Mouse (Mus musculus): ENCODE measurements around the gene Olfr183. TPM values are rescaled to one million over a fixed set of nuclear protein-coding genes. Genes with fewer than 3 reads are reported as not detected.
"Not testable (repeated sequence)": the region's sequence is repeated elsewhere in the genome, so short reads cannot be mapped to it uniquely, and the experiment has no call there.

Gene Olfr183
- polyA plus RNA-seq, 2 experiments: not detected

- 40% methylated on average over 3 of the region's 3 CpGs for whole genome bisulfite sequencing (ENCODE audit: insufficient replicate concordance)
- H3K27me3 ChIP-seq (ENCODE audit: control insufficient read depth, insufficient read depth, low read length): no peaks in the 10 kb centered on the region
- ATAC-seq (ENCODE audit: insufficient read depth): no peak
Measured at GRCm38 (mm10) chr16:59045835-59046234, 50.7 kb downstream of the Olfr183 start.

GRCm38 (mm10) chr16:59047579-59047978 lies 52.4 kb downstream of the Olfr183 start:
- no peak for DNase-seq (ENCODE audit: low read depth in 3 of 3, low spot score in 3 of 3)
- 47% methylated on average over 4 of the region's 4 CpGs for WGBS (ENCODE audit: insufficient replicate concordance)
- no peaks in the 10 kb centered on the region for H3K27me3 ChIP-seq (ENCODE audit: control insufficient read depth, insufficient read depth, low read length)
- no peaks in the 10 kb centered on the region for H3K36me3 ChIP-seq (replicated peaks; ENCODE audit: control insufficient read depth, insufficient read depth, low read depth)
- H3K4me2 ChIP-seq (ENCODE audit: low read depth): no peak overlapping the region
- no peak overlapping the region for H3K4me3 ChIP-seq (ENCODE audit: insufficient read depth in 1 of 2, low read depth in 2 of 2, low read length in 2 of 2)
- no peak for TF ChIP-seq CTCF (IDR thresholded peaks at IDR 0.05; ENCODE audit: low read depth)
- no peak for TF ChIP-seq EP300 (IDR thresholded peaks at IDR 0.05; ENCODE audit: low read depth)
- no peaks in the 10 kb centered on the region for H3K9me3 ChIP-seq (ENCODE audit: control insufficient read depth, low read length)
- no peak for ATAC-seq (ENCODE audit: insufficient read depth)
- no peak overlapping the region for H3K9ac ChIP-seq (replicated peaks)
- H3K27ac ChIP-seq: no peak overlapping the region
- H3K4me1 ChIP-seq (replicated peaks; ENCODE audit: control insufficient read depth in 2 of 2, insufficient read depth in 2 of 2, low read length in 1 of 2): no peaks in the 10 kb centered on the region

More at GRCm38 (mm10) chr16:59045835-59046234, 50.7 kb downstream of the Olfr183 start:
- no peak overlapping the region for H3K9ac ChIP-seq (replicated peaks)
- no peak overlapping the region for H3K4me3 ChIP-seq (ENCODE audit: insufficient read depth in 1 of 2, low read depth in 2 of 2, low read length in 2 of 2)
- H3K36me3 ChIP-seq (replicated peaks; ENCODE audit: control insufficient read depth, insufficient read depth, low read depth): no peaks in the 10 kb centered on the region
- TF ChIP-seq EP300 (IDR thresholded peaks at IDR 0.05; ENCODE audit: low read depth) (no peak), CTCF (IDR thresholded peaks at IDR 0.05; ENCODE audit: low read depth) (no peak)
- H3K4me1 ChIP-seq (replicated peaks; ENCODE audit: control insufficient read depth in 2 of 2, insufficient read depth in 2 of 2, low read length in 1 of 2): no peaks in the 10 kb centered on the region
- no peak for DNase-seq (ENCODE audit: low read depth in 3 of 3, low spot score in 3 of 3)
- H3K9me3 ChIP-seq (ENCODE audit: control insufficient read depth, low read length): no peaks in the 10 kb centered on the region
- H3K27ac ChIP-seq: no peak overlapping the region
- no peak overlapping the region for H3K4me2 ChIP-seq (ENCODE audit: low read depth)

- H3K4me2 ChIP-seq (ENCODE audit: low read depth): no peak overlapping the region
- TF ChIP-seq EP300 (IDR thresholded peaks at IDR 0.05; ENCODE audit: low read depth): no peak
- no peak for TF ChIP-seq CTCF (IDR thresholded peaks at IDR 0.05; ENCODE audit: low read depth)
- H3K9me3 ChIP-seq (ENCODE audit: control insufficient read depth, low read length): no peaks in the 10 kb centered on the region
- H3K9ac ChIP-seq (replicated peaks): no peak overlapping the region
- no peaks in the 10 kb centered on the region for H3K36me3 ChIP-seq (replicated peaks; ENCODE audit: control insufficient read depth, insufficient read depth, low read depth)
- H3K4me1 ChIP-seq (replicated peaks; ENCODE audit: control insufficient read depth in 2 of 2, insufficient read depth in 2 of 2, low read length in 1 of 2): no peaks in the 10 kb centered on the region
- 36% methylated on average over 1 of the region's 1 CpGs for WGBS (ENCODE audit: insufficient replicate concordance)
- H3K27me3 ChIP-seq (ENCODE audit: control insufficient read depth, insufficient read depth, low read length): no peaks in the 10 kb centered on the region
- no peak for DNase-seq (ENCODE audit: low read depth in 3 of 3, low spot score in 3 of 3)
- no peak overlapping the region for H3K4me3 ChIP-seq (ENCODE audit: insufficient read depth in 1 of 2, low read depth in 2 of 2, low read length in 2 of 2)
- ATAC-seq (ENCODE audit: insufficient read depth): no peak
- H3K27ac ChIP-seq: no peak overlapping the region
Measured at GRCm38 (mm10) chr16:59048860-59049259, 53.7 kb downstream of the Olfr183 start.

- ATAC-seq (ENCODE audit: insufficient read depth); H3K27ac ChIP-seq; H3K4me2 ChIP-seq (ENCODE audit: low read depth); H3K9me3 ChIP-seq (ENCODE audit: control insufficient read depth, low read length); H3K27me3 ChIP-seq (ENCODE audit: control insufficient read depth, insufficient read depth, low read length); H3K9ac ChIP-seq (replicated peaks); H3K4me3 ChIP-seq (ENCODE audit: insufficient read depth in 1 of 2, low read depth in 2 of 2, low read length in 2 of 2); DNase-seq (ENCODE audit: low read depth in 3 of 3, low spot score in 3 of 3); H3K36me3 ChIP-seq (replicated peaks; ENCODE audit: control insufficient read depth, insufficient read depth, low read depth); H3K4me1 ChIP-seq (replicated peaks; ENCODE audit: control insufficient read depth in 2 of 2, insufficient read depth in 2 of 2, low read length in 1 of 2): not testable (repeated sequence)
- 65% methylated on average over 2 of the region's 2 CpGs for WGBS (ENCODE audit: insufficient replicate concordance)
Measured at GRCm38 (mm10) chr16:59049286-59049685, 54.1 kb downstream of the Olfr183 start.

Other genes starting within 250 kb of the Olfr183 start
- not detected in 2 replicates for gene Olfr172, start 232.2 kb upstream of the Olfr183 start, polyA plus RNA-seq (2012; rRNA removed)
- gene Olfr172, start 232.2 kb upstream of the Olfr183 start, polyA plus RNA-seq (2014; fragmentation: Nextera tagmentation; extraction: Ambion mirVana): not detected in 2 replicates
- gene Olfr173, start 195.1 kb upstream of the Olfr183 start, polyA plus RNA-seq (2012; rRNA removed): not detected in 2 replicates
- gene Olfr173, start 195.1 kb upstream of the Olfr183 start, polyA plus RNA-seq (2014; fragmentation: Nextera tagmentation; extraction: Ambion mirVana): not detected in 2 replicates
- not detected in 2 replicates for gene Olfr175-ps1, start 168.6 kb upstream of the Olfr183 start, polyA plus RNA-seq (2012; rRNA removed)
- not detected in 2 replicates for gene Olfr175-ps1, start 168.6 kb upstream of the Olfr183 start, polyA plus RNA-seq (2014; fragmentation: Nextera tagmentation; extraction: Ambion mirVana)
- gene Olfr177, start 120.6 kb upstream of the Olfr183 start, polyA plus RNA-seq (2012; rRNA removed): not detected in 2 replicates
- gene Olfr177, start 120.6 kb upstream of the Olfr183 start, polyA plus RNA-seq (2014; fragmentation: Nextera tagmentation; extraction: Ambion mirVana): not detected in 2 replicates
- gene Olfr178, start 103.3 kb upstream of the Olfr183 start, polyA plus RNA-seq (2012; rRNA removed): not detected in 2 replicates
- not detected in 2 replicates for gene Olfr178, start 103.3 kb upstream of the Olfr183 start, polyA plus RNA-seq (2014; fragmentation: Nextera tagmentation; extraction: Ambion mirVana)
- gene Olfr181, start 66.6 kb upstream of the Olfr183 start, polyA plus RNA-seq (2012; rRNA removed): not detected in 2 replicates
- not detected in 2 replicates for gene Olfr181, start 66.6 kb upstream of the Olfr183 start, polyA plus RNA-seq (2014; fragmentation: Nextera tagmentation; extraction: Ambion mirVana)
- not detected in 2 replicates for gene Olfr180, start 66.0 kb upstream of the Olfr183 start, polyA plus RNA-seq (2012; rRNA removed)
- not detected in 2 replicates for gene Olfr180, start 66.0 kb upstream of the Olfr183 start, polyA plus RNA-seq (2014; fragmentation: Nextera tagmentation; extraction: Ambion mirVana)
- not detected in 2 replicates for gene Olfr186, start 34.9 kb downstream of the Olfr183 start, polyA plus RNA-seq (2012; rRNA removed)
- not detected in 2 replicates for gene Olfr186, start 34.9 kb downstream of the Olfr183 start, polyA plus RNA-seq (2014; fragmentation: Nextera tagmentation; extraction: Ambion mirVana)
- not detected in 2 replicates for gene Olfr187, start 44.4 kb downstream of the Olfr183 start, polyA plus RNA-seq (2012; rRNA removed)
- gene Olfr187, start 44.4 kb downstream of the Olfr183 start, polyA plus RNA-seq (2014; fragmentation: Nextera tagmentation; extraction: Ambion mirVana): not detected in 2 replicates
- not detected in 2 replicates for gene Olfr190, start 82.6 kb downstream of the Olfr183 start, polyA plus RNA-seq (2012; rRNA removed)
- gene Olfr190, start 82.6 kb downstream of the Olfr183 start, polyA plus RNA-seq (2014; fragmentation: Nextera tagmentation; extraction: Ambion mirVana): not detected in 2 replicates
- gene Olfr191, start 94.5 kb downstream of the Olfr183 start, polyA plus RNA-seq (2012; rRNA removed): not detected in 2 replicates
- not detected in 2 replicates for gene Olfr191, start 94.5 kb downstream of the Olfr183 start, polyA plus RNA-seq (2014; fragmentation: Nextera tagmentation; extraction: Ambion mirVana)
- not detected in 2 replicates for gene Olfr193, start 116.5 kb downstream of the Olfr183 start, polyA plus RNA-seq (2012; rRNA removed)
- not detected in 2 replicates for gene Olfr193, start 116.5 kb downstream of the Olfr183 start, polyA plus RNA-seq (2014; fragmentation: Nextera tagmentation; extraction: Ambion mirVana)
- gene Olfr194, start 125.7 kb downstream of the Olfr183 start, polyA plus RNA-seq (2012; rRNA removed): not detected in 2 replicates
- not detected in 2 replicates for gene Olfr194, start 125.7 kb downstream of the Olfr183 start, polyA plus RNA-seq (2014; fragmentation: Nextera tagmentation; extraction: Ambion mirVana)
- gene Olfr195, start 151.7 kb downstream of the Olfr183 start, polyA plus RNA-seq (2012; rRNA removed): not detected in 2 replicates
- not detected in 2 replicates for gene Olfr195, start 151.7 kb downstream of the Olfr183 start, polyA plus RNA-seq (2014; fragmentation: Nextera tagmentation; extraction: Ambion mirVana)
- gene Olfr196, start 175.1 kb downstream of the Olfr183 start, polyA plus RNA-seq (2012; rRNA removed): not detected in 2 replicates
- not detected in 2 replicates for gene Olfr196, start 175.1 kb downstream of the Olfr183 start, polyA plus RNA-seq (2014; fragmentation: Nextera tagmentation; extraction: Ambion mirVana)
- gene Olfr198, start 208.2 kb downstream of the Olfr183 start, polyA plus RNA-seq (2012; rRNA removed): not detected in 2 replicates
- gene Olfr198, start 208.2 kb downstream of the Olfr183 start, polyA plus RNA-seq (2014; fragmentation: Nextera tagmentation; extraction: Ambion mirVana): not detected in 2 replicates
- gene Olfr199, start 224.4 kb downstream of the Olfr183 start, polyA plus RNA-seq (2012; rRNA removed): not detected in 2 replicates
- not detected in 2 replicates for gene Olfr199, start 224.4 kb downstream of the Olfr183 start, polyA plus RNA-seq (2014; fragmentation: Nextera tagmentation; extraction: Ambion mirVana)

All from liver, embryonic 14.5 days (tissue).